Mouse (Mus musculus): ENCODE measurements around the gene Arhgef9.

DNA sequence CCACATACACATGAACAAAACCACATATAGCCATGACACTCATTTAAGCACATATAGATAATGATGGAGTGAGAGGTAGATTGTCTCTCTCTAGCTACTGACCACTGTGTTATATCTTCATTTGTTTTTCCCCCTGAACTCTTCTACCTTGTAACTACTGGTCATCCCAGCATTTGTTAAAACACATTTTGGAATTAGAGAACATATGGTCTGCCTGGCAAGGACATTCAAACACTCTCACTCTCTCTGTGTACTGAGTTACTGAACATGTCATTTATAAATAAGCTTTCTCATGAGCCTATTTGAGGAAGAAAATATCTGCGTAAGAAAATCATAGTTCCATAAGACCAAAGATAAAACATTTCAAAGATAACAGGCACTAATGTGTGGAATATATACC, 64.9 kb downstream of the Arhgef9 start:
- TF ChIP-seq CTCF (conservative IDR thresholded peaks at IDR 0.05; ENCODE audit: insufficient read depth, insufficient read length, low read depth, low read length), result no peak
- no peak for TF ChIP-seq POLR2A (IDR thresholded peaks at IDR 0.05; ENCODE audit: low read depth, low read length)

Measured in kidney, adult 2 months (tissue).